Mouse (Mus musculus): ENCODE measurements around the gene Nphp3. TPM values are rescaled to one million over a fixed set of nuclear protein-coding genes. Genes with fewer than 3 reads are reported as not detected.

Gene Nphp3
- polyA plus RNA-seq (2014; fragmentation: Illumina TruSeq; extraction: RNeasy Lipid Tissue Mini Kit (QIAGEN cat#74804); ENCODE audit: low replicate concordance) = 3.2 TPM

DNA sequence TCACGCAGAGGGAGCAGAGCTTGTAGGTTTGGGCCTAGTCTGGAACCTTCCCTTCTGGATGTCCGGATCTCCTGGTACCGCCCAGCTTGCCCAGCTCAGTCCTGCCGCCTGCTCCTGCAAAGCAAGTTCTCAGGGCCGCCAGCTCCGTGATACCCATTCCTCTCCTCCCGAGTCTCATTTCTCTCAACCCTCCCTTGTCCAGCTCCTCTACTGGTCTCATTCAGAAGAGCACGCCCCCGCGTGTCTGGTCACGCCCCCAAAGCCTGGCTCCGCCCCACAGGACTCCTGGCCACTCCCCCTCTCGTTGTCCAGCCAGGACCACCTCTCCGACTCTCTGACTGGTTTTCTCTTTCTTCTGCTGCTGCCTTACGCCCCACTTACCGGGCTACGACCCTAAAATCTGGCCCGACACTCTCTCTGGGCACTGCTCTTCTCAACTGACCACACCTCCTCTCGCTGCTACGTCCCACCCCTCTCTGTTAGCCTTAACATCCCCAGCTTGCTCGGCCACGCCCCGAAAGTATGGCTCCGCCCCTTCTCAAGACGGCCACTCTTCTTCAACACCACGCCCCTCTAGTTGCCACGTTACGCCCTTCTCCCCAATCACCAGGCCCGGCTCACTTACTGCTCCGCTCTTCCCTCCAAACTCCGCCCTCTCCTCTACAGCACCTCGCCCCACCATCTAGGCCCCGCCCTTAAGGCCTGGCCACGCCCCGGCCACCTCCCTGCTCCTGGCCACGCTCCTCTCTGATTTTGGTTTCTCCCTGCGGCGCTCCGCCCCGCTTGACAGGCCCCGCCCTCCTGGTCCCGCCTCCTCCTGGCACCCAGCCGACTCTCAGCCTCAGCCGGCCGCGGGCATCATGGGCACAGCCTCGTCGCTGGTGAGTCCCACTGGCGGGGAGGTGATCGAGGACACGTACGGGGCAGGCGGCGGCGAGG is at the start of gene Nphp3:
TSS of gene Nphp3 (plus strand) at position 624 of the 939 bp plus-strand sequence.

DNA sequence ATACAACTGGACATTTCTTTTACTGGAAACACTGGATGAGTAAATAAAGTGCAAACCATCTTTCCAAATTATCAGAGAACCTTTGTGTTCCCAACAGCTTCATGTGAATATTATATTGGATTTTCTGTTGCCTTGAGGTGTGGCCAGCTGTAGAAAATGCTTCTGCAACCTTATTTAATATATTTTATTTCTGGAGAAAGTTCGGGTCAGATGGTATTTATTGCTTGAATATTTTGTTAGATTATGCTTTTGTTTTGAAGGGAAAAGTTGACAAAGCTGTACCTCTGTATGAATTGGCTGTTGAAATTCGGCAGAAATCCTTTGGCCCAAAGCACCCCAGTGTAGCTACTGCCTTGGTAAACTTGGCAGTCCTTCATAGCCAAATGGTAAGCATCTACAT is 38.0 kb downstream of the Nphp3 start, which contains the start of gene Gm28305:
TSS of gene Gm28305 (plus strand) at position 301 of the 400 bp plus-strand sequence.

DNA sequence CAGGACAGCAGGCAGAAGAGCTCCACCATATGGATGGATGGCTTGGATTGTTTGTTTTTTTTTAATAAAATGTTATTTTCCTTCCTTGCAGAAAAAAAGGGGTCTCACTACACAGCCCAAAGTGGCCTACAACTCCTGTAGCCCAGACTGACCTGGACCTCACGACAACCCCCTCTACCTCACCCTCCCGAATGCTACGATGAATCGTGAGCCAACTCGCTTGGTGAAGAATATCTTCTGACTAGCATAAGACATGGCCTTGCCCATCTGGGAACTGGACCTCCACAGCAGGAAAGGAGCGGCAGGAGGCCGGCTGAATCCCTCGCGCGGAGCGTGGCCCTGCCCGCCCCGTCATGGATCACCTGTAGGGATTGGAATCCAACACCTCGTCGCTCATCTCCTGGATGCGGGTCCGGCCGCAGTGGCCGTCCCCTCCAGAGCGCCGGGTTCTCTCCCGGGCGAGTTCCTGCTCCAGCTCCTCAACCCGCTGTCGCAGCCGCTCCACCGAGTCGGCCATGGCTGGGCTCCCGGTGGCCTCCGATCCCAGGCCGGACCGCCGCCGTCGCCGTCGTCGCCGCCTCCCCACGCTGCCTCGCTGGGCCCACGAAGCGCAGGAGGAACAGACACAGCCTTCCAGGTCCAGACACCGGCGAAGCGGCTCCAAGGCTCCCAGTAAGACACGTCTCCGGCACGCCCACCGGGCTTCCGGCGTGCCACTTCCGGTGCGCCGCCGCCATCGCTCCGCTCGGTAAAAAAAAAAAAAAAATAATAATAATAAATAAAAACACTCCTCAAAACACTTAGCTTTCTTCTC is 60.3 kb downstream of the Nphp3 start, which contains the start of gene Uba5:
TSS of gene Uba5 (minus strand) at position 705 of the 814 bp plus-strand sequence.

DNA sequence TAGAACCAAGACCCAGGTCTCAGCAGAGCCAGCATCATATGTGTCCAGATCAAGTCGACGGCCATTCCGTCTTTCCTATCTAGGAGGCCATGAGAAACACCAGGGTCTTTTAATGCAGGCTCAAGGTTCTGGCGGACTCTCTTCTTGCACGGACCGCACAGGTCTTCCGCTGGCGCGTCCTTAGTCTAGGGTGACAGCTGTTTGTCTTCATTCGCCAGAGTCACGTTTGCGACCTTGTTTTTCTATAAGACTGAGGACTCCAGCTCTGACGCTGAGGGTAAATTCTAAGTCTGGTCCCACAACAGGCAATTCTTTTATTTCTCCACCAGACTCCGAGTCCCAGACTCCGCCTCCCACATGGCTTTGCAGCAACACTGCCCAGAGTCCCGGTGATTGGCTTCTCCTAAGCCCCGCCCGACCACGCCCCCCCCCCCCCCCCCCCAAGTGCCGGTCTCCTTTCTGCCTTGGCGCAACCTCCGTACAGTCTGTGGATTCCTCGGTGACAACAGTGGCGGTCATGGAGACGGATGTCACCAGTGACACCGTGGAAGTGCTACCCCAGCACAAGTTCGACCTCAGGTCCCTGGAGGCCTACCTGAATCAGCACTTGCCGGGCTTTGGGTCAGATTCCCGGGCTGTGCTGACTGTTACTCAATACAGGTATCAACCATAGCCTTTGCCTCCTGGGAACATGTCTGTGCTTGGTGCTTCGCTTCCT is 61.1 kb downstream of the Nphp3 start, which contains the start of gene Acad11:
TSS of gene Acad11 (plus strand) at position 134 of the 718 bp plus-strand sequence.

Other genes with a start within 250 kb of the Nphp3 start
- not detected for gene Tmem108, start 240.7 kb upstream of the Nphp3 start, polyA plus RNA-seq (2014; fragmentation: Illumina TruSeq; extraction: RNeasy Lipid Tissue Mini Kit (QIAGEN cat#74804); ENCODE audit: low replicate concordance)
- gene Gm28305, start 38.1 kb downstream of the Nphp3 start, polyA plus RNA-seq (2014; fragmentation: Illumina TruSeq; extraction: RNeasy Lipid Tissue Mini Kit (QIAGEN cat#74804); ENCODE audit: low replicate concordance) = not detected
- gene Uba5, start 60.6 kb downstream of the Nphp3 start, polyA plus RNA-seq (2014; fragmentation: Illumina TruSeq; extraction: RNeasy Lipid Tissue Mini Kit (QIAGEN cat#74804); ENCODE audit: low replicate concordance) = 56.1 TPM
- gene Acad11, start 60.8 kb downstream of the Nphp3 start, polyA plus RNA-seq (2014; fragmentation: Illumina TruSeq; extraction: RNeasy Lipid Tissue Mini Kit (QIAGEN cat#74804); ENCODE audit: low replicate concordance) = 250 TPM
- 7.5 TPM for gene Ackr4, start 124.4 kb downstream of the Nphp3 start, polyA plus RNA-seq (2014; fragmentation: Illumina TruSeq; extraction: RNeasy Lipid Tissue Mini Kit (QIAGEN cat#74804); ENCODE audit: low replicate concordance)